Mouse (Mus musculus): ENCODE results near the gene Pla2g12b.

DNA sequence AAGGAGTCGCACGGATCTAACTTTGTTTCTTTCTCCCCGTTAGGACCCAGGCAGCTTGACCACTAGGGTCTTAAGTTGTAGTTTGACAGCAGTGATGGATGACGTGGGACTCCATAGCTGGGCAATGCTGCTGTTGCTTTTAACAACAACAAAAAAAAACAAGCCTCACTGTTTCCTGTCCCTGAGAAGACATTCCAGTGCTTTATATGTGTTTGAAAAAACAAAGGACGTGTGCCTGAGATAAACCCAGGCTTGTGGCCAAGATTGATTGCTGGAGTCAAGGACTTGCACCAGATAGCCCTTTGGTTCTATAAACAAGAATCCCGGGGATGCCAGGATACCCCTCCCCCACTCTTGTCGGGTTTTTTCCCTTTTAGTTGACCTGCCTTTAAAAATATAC lies 39.8 kb downstream of the Pla2g12b start:
- TF ChIP-seq CTCF (IDR thresholded peaks at IDR 0.05; ENCODE audit: low read depth) (no peak), EP300 (IDR thresholded peaks at IDR 0.05; ENCODE audit: low read depth) (peak; percentile 72)
